Mouse (Mus musculus): ENCODE results near the gene Gtf3a. TPM values are rescaled to one million over a fixed set of nuclear protein-coding genes. Genes with fewer than 3 reads are reported as not detected.

The Gtf3a gene
- polyA plus RNA-seq, 1 experiment from 2014 or later, result 77.0 TPM

- Histone ChIP-seq H3K36me3 (peaks cover 82% of the 10 kb centered on the region), H3K9ac (no peak overlapping the region), H3K4me2 (no peak overlapping the region), H3K4me1 (replicated peaks) (peaks cover 12% of the 10 kb centered on the region; the same call in 1 of the 2 replicates), H3K27me3 (no peaks in the 10 kb centered on the region), H3K27ac (no peak overlapping the region), H3K9me3 (replicated peaks) (no peaks in the 10 kb centered on the region), H3K4me3 (replicated peaks) (no peak overlapping the region)
- ATAC-seq (ENCODE audit: low read depth) (no peak), DNase-seq (no peak)
- 83% methylated on average over 18 of the region's 18 CpGs for WGBS (ENCODE audit: insufficient replicate concordance)
Observed at GRCm38 (mm10) chr5:146956678-146957077, 8.2 kb downstream of the Gtf3a start.

GRCm38 (mm10) chr5:146963118-146963936 lies 14.9 kb downstream of the Gtf3a start, which contains the start of gene Mtif3:
Gene Mtif3 (minus strand): TSS chr5:146963800.
- H3K4me3 ChIP-seq (replicated peaks), result peak within 1 kb of the TSS; percentile 87
- peaks cover 16% of the 10 kb centered on the region for H3K4me1 ChIP-seq (replicated peaks)
- ATAC-seq (ENCODE audit: low read depth) (peak; percentile 81), DNase-seq (peak; percentile 76)
- H3K27ac ChIP-seq, result peak within 1 kb of the TSS; percentile 55; the same call in 1 of the 2 replicates
- H3K9ac ChIP-seq, result peak within 1 kb of the TSS; percentile 84
- H3K36me3 ChIP-seq, result peaks cover 16% of the 10 kb centered on the region
- peak within 1 kb of the TSS; percentile 84 for H3K4me2 ChIP-seq
- no peaks in the 10 kb centered on the region for H3K27me3 ChIP-seq
- no peaks in the 10 kb centered on the region for H3K9me3 ChIP-seq (replicated peaks)
- WGBS (ENCODE audit: insufficient replicate concordance), result 1% methylated on average over 46 of the region's 46 CpGs

- Histone ChIP-seq H3K4me2 (peak overlapping the region; percentile 84), H3K9ac (peak overlapping the region; percentile 84), H3K9me3 (replicated peaks) (no peaks in the 10 kb centered on the region), H3K27ac (no peak overlapping the region), H3K36me3 (peaks cover 10% of the 10 kb centered on the region), H3K27me3 (no peaks in the 10 kb centered on the region), H3K4me3 (replicated peaks) (peak overlapping the region; percentile 87), H3K4me1 (replicated peaks) (peaks cover 16% of the 10 kb centered on the region)
- 58% methylated on average over 8 of the region's 8 CpGs for WGBS (ENCODE audit: insufficient replicate concordance)
- ATAC-seq (ENCODE audit: low read depth) (0 out of 2 replicates have a peak, but pooled peaks have one; percentile 16), DNase-seq (peak; percentile 8)
Observed at GRCm38 (mm10) chr5:146963937-146964278, 15.5 kb downstream of the Gtf3a start.

GRCm38 (mm10) chr5:146968695-146969393 lies 20.4 kb downstream of the Gtf3a start:
- Histone ChIP-seq H3K4me3 (replicated peaks) (no peak overlapping the region), H3K27ac (no peak overlapping the region), H3K4me2 (no peak overlapping the region), H3K4me1 (replicated peaks) (peaks cover 4% of the 10 kb centered on the region; the same call in 1 of the 2 replicates), H3K36me3 (no peaks in the 10 kb centered on the region), H3K9ac (no peak overlapping the region), H3K27me3 (no peaks in the 10 kb centered on the region), H3K9me3 (replicated peaks) (no peaks in the 10 kb centered on the region)
- 73% methylated on average over 13 of the region's 13 CpGs for WGBS (ENCODE audit: insufficient replicate concordance)
- no peak for DNase-seq
- no peak for ATAC-seq (ENCODE audit: low read depth)

GRCm38 (mm10) chr5:146971776-146972561 lies 23.5 kb downstream of the Gtf3a start:
- H3K27me3 ChIP-seq, result no peaks in the 10 kb centered on the region
- H3K4me2 ChIP-seq, result no peak overlapping the region
- DNase-seq (no peak), ATAC-seq (ENCODE audit: low read depth) (no peak)
- no peaks in the 10 kb centered on the region for H3K4me1 ChIP-seq (replicated peaks)
- no peaks in the 10 kb centered on the region for H3K36me3 ChIP-seq
- WGBS (ENCODE audit: insufficient replicate concordance), result 51% methylated on average over 10 of the region's 10 CpGs
- no peak overlapping the region for H3K27ac ChIP-seq
- H3K9ac ChIP-seq, result no peak overlapping the region
- no peak overlapping the region for H3K4me3 ChIP-seq (replicated peaks)
- no peaks in the 10 kb centered on the region for H3K9me3 ChIP-seq (replicated peaks)

- no peaks in the 10 kb centered on the region for H3K4me1 ChIP-seq (replicated peaks)
- H3K27me3 ChIP-seq, result no peaks in the 10 kb centered on the region
- no peaks in the 10 kb centered on the region for H3K9me3 ChIP-seq (replicated peaks)
- H3K9ac ChIP-seq, result no peak overlapping the region
- DNase-seq, result no peak
- no peaks in the 10 kb centered on the region for H3K36me3 ChIP-seq
- no peak overlapping the region for H3K4me3 ChIP-seq (replicated peaks)
- no peak for ATAC-seq (ENCODE audit: low read depth)
- no peak overlapping the region for H3K27ac ChIP-seq
- WGBS (ENCODE audit: insufficient replicate concordance), result 73% methylated on average over 9 of the region's 9 CpGs
- no peak overlapping the region for H3K4me2 ChIP-seq
Observed at GRCm38 (mm10) chr5:146973353-146973752, 24.9 kb downstream of the Gtf3a start.

GRCm38 (mm10) chr5:146973858-146974780 lies 25.7 kb downstream of the Gtf3a start:
- Histone ChIP-seq H3K4me3 (replicated peaks) (no peak overlapping the region), H3K4me1 (replicated peaks) (no peaks in the 10 kb centered on the region), H3K9me3 (replicated peaks) (no peaks in the 10 kb centered on the region), H3K4me2 (no peak overlapping the region), H3K27me3 (no peaks in the 10 kb centered on the region), H3K27ac (no peak overlapping the region), H3K36me3 (no peaks in the 10 kb centered on the region), H3K9ac (no peak overlapping the region)
- DNase-seq (no peak), ATAC-seq (ENCODE audit: low read depth) (no peak)
- WGBS (ENCODE audit: insufficient replicate concordance), result 66% methylated on average over 25 of the region's 25 CpGs

GRCm38 (mm10) chr5:146974781-146975123 lies 26.3 kb downstream of the Gtf3a start:
- 61% methylated on average over 13 of the region's 13 CpGs for WGBS (ENCODE audit: insufficient replicate concordance)
- H3K4me2 ChIP-seq, result no peak overlapping the region

GRCm38 (mm10) chr5:146981376-146981775 lies 32.9 kb downstream of the Gtf3a start:
- Histone ChIP-seq H3K9ac (no peak overlapping the region), H3K4me2 (no peak overlapping the region), H3K9me3 (replicated peaks) (no peaks in the 10 kb centered on the region), H3K36me3 (no peaks in the 10 kb centered on the region), H3K4me3 (replicated peaks) (no peak overlapping the region), H3K4me1 (replicated peaks) (no peaks in the 10 kb centered on the region), H3K27me3 (peaks cover 12% of the 10 kb centered on the region), H3K27ac (no peak overlapping the region)
- 68% methylated on average over 6 of the region's 6 CpGs for WGBS (ENCODE audit: insufficient replicate concordance)
- no peak for DNase-seq
- no peak for ATAC-seq (ENCODE audit: low read depth)

More at GRCm38 (mm10) chr5:146974781-146975123, 26.3 kb downstream of the Gtf3a start:
- ATAC-seq (ENCODE audit: low read depth), result no peak
- no peaks in the 10 kb centered on the region for H3K27me3 ChIP-seq
- H3K36me3 ChIP-seq, result no peaks in the 10 kb centered on the region
- H3K9ac ChIP-seq, result no peak overlapping the region
- no peaks in the 10 kb centered on the region for H3K9me3 ChIP-seq (replicated peaks)
- H3K4me1 ChIP-seq (replicated peaks), result no peaks in the 10 kb centered on the region
- no peak overlapping the region for H3K27ac ChIP-seq
- no peak overlapping the region for H3K4me3 ChIP-seq (replicated peaks)
- no peak for DNase-seq

GRCm38 (mm10) chr5:146983216-146983615 lies 34.8 kb downstream of the Gtf3a start:
- H3K36me3 ChIP-seq, result no peaks in the 10 kb centered on the region
- no peak overlapping the region for H3K4me3 ChIP-seq (replicated peaks)
- 10% methylated on average over 8 of the region's 8 CpGs for WGBS (ENCODE audit: insufficient replicate concordance)
- no peaks in the 10 kb centered on the region for H3K4me1 ChIP-seq (replicated peaks)
- no peak for ATAC-seq (ENCODE audit: low read depth)
- no peak overlapping the region for H3K4me2 ChIP-seq
- H3K9me3 ChIP-seq (replicated peaks), result no peaks in the 10 kb centered on the region
- H3K9ac ChIP-seq, result no peak overlapping the region
- no peak overlapping the region for H3K27ac ChIP-seq
- H3K27me3 ChIP-seq, result peaks cover 12% of the 10 kb centered on the region
- peak; percentile 27 for DNase-seq

Measured in liver, embryonic 13.5 days (tissue).